Mouse (Mus musculus) naive thymus-derived CD4-positive, alpha-beta T cell, adult 5 months (primary cell): ENCODE measurements around the gene Coro1b. TPM values are rescaled to one million over a fixed set of nuclear protein-coding genes. Genes with fewer than 3 reads are reported as not detected.

Experiments
- polyA plus RNA-seq: library from polyadenylated mRNA; unstranded; fragments of 100-300 nt; shearing (Covaris generic); gene quantifications from one replicate; pipeline ENCODE4 v1.2.1, GENCODE M21; 2017

Coro1b gene
- polyA plus RNA-seq = 183 TPM

DNA sequence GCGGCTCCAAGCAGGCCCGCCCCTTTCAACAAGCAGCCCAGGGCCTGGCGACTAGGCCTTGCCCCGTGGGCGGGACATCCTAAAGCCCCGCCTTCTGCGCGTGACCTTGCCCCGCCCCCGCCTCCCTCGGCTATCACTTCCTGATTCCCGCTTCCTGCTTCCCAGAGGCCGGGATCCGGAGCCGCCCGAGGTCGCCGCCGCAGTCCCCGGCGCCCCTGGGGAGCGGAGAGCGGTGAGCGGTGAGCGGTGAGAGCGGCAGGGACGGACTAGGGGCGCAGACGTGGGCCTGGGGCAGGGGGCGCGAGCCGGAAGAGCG lies at the start of gene Coro1b:
TSS of gene Coro1b (plus strand) at position 129 of the 316 bp plus-strand sequence.

DNA sequence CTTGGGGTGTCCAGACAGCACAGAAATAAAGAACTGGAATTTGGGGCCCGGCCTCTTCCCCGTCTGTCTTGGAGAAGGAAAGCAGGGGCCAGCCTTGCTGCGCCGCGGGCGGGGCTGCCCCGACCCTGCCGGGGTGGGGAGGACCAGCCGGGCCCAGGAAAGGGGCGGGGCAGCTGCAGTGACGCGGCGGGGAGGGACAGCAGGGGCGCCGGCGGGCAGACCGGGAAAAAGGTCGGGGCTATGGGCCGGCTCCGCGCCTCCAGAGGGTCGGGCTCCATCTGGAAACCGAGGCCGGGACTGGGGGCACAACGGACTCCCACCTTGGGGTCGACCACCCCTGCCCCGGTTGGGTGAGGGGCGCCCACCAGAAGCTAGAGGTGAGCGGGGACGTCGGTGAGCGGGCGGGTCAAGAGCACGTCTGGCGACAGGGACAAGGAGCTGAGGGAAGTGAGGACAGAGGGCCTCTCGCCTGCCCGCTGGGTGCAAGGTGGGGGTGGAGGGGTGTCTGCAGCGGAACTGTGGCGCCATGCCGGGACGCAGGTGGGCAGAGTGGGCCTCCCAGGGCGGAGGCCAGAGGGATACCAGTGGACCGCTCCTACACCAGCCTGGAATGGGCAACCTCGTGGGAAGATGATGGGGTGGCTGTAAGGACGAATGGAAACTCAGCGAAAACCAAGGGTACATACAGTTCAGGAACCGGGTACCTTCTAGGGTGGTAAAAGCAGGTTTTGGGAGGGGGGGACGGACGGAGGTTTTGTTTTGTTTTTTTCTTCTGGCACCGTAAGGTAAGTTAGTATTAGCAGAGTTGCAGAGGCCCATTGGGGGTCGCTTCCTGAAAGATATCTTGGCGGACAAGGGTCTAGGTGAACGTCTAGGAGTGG lies 48.3 kb upstream of the Coro1b start, which contains the start of gene Pitpnm1:
TSS of gene Pitpnm1 (plus strand) at position 162 of the 881 bp plus-strand sequence.

DNA sequence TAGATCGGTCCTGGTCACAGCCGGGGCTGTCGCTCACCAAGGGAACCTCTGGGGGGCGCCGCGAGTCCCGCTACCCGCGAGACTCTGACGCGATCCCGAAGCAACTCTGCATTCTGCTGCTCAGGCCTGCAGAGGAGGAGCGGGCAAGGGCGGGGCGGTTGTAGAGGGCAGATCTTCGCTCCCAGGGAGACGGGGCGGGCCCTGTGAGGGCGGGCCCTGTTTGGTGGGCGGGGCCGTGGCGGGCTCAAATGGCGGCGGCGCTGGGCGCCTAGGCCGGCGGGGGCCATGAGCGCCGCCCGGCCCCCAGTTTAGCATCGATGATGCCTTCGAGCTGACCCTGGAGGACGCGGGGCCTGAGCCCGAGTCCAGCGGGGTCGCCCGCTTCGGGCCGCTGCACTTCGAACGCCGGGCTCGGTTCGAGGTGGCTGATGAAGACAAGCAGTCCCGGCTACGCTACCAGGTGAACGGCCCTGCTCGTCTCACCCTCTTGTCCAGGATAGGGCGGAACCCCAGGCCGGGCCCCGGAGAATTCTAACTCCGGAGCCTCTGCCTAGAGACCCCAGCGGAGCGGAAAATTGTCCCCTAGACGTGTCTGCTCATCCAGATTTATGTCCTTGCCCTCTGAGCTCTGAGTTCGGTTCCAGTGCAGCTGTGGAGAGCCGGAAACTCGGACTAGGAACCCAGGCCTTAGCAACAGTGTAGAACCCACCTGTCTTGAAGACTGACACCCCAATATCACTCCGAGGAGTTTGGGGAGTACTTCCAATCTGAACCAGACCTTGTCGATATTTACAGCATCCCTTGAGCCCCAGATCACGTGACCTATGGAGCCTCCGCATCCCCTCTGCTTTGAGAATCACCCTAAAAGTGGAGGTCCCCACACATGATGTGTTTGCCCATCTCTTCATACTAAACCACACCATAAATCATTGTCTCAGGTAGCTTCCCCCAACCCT lies 22.4 kb upstream of the Coro1b start, which contains the start of gene Aip:
TSS of gene Aip (minus strand) at position 118 of the 956 bp plus-strand sequence.

DNA sequence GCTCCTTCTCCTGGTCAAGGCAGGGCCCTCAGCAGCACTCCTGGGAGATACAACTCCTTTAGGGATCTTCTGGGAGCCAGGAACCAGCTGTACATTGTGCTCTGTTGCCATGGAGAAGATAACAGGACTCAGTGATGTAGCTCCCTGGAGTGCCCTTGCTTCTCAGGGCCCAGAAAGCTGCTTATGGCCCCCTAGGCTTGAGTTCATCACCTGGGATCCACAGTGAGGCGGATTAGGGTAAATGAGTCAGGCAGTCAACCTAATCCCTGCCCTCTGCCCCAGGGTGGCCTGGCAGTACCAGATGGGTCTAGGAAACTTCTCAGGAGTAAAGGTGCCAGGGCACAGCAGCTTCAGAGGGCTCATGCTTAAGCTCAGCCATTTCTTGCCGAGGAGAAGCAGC lies 9.0 kb upstream of the Coro1b start, which contains the start of gene Gpr152:
TSS of gene Gpr152 (plus strand) at position 342 of the 400 bp plus-strand sequence.

DNA sequence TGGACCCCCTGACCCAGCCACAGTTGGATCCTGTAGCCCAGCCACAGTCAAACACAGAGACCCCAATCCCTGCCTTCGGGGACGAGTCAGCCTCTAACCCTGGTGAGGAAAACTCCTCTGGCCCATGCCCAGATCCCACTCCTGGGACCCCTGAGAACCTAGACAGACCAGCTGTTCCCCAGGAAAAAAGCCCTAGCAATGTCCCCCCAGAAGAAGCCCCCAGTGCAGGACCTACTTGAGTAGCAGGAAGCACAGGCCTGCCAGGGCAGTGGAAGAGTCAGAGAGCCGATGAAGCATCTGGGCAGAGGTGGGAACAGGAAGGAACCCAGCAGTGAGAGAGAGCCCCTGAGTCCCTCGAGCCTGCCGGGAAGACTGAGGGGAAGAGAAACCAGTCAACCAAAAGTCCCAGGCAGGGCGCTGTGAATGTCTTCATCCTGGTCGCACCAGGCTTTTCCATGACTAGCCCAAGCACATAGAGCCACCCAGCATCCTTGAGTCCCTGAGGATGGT lies 4.6 kb upstream of the Coro1b start, which contains the start of gene Cabp4:
TSS of gene Cabp4 (minus strand) at position 275 of the 510 bp plus-strand sequence.

DNA sequence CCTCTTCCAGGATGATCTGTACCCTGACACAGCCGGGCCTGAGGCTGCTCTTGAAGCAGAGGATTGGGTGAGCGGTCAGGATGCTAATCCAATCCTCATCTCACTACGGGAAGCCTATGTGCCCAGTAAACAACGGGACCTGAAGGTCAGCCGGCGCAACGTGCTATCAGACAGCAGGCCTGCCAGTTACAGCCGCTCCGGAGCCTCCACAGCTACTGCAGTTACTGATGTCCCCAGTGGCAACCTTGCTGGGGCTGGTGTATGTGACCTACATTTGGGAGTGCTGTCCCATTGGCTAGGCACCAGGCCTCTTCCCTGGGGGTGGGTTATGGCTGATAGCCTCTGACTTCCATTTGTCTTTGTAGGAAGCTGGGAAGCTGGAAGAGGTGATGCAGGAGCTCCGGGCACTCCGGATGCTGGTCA lies 4.8 kb downstream of the Coro1b start, which contains the start of gene Ptprcap:
TSS of gene Ptprcap (plus strand) at position 373 of the 423 bp plus-strand sequence.

DNA sequence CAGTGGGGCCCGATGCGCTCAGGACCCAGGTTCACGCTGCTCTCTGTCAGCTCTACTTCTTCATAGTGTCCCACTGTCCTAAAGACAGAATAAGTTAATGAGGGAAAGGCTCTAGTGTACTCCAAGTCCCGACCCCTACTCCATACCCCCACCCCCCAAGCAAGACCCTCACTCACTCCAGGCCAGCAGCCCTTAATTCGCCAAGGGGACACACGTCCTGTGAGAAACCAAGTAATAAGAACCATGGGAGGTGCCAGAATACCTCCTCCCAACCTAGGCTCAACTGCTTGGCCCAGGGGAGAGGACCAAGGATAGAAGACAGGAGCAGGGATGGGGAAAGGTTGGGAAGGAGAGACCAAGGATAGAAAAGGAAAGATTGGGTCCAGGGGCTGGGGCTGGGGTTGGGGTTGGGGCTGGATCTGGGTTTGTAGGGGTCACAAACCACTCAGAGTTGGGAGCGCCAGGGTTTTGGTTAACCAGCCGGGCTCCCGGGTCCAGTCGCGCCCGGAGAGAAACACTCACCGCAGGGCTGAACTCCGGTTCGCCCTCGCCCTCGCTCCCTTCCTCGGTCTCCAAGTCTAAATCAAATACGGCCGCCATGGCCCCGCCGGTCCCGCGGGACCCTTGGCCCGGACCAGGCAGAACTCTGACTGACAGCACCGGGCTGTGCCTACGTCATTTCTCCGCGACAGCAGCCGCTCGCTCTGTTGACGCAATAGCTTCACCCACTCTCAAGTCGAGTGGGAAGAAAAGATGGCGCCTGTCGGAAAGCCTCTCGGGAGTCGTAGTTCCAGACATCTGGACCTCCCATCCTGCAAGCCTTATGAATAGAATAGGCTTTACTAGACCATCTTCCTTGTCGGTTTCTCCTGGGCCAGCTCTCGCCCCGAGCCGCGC lies 14.5 kb downstream of the Coro1b start, which contains the start of gene Rps6kb2:
TSS of gene Rps6kb2 (minus strand) at position 709 of the 897 bp plus-strand sequence.

DNA sequence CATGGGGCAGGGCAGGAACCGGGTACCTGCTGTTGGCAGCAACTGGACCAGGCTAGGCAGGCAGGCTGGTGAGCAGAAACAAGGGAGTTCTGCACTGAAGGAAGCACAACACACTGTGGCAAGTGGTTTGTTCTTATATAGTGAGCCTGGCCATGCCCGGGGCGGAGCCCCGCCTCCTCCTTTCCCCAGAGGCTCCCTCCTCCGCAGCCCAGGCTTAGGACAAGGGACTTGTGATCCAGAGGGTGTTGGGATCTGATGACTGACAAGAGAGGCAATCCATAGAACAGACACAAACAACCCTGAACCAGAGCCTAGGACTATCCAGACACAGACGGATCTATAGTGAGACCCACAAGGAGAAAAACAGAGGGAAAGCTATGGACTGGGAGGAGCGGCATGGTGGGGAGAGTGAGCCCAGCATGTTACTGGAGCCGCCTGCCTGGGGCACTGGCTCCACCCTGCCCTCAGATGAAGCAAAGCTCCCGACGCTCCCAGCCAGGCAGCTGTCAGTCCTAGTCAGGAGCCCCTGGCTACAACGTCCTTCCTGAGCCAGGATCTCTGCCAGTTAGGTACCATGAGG lies 27.0 kb downstream of the Coro1b start, which contains the start of gene Carns1:
TSS of gene Carns1 (minus strand) at position 112 of the 580 bp plus-strand sequence.

DNA sequence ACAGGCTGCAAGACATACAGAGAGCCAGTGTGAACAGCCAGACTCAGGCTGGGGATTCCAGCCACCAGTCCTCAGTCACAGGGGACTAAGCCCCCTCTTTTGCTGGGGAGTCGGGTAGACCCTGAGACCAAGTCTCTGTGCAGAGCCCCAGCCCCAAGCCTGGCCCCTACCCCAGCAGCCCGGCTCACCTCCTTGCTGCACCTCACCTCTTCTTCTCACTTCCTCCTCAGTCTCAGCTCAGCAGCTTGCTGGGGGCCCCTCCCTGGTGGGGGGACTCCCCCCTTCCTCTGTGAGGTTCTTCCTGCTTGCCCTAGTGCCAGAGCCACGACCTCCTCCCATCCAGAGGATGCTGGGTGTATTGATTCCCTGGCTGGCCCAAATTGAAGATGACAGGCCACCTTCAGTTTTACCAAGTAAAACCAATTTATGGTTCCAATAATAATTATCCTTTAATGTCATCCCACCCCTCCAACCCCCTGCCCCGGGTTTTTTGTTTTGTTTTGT lies 42.5 kb downstream of the Coro1b start, which contains the start of gene Tbc1d10c:
TSS of gene Tbc1d10c (minus strand) at position 454 of the 504 bp plus-strand sequence.

DNA sequence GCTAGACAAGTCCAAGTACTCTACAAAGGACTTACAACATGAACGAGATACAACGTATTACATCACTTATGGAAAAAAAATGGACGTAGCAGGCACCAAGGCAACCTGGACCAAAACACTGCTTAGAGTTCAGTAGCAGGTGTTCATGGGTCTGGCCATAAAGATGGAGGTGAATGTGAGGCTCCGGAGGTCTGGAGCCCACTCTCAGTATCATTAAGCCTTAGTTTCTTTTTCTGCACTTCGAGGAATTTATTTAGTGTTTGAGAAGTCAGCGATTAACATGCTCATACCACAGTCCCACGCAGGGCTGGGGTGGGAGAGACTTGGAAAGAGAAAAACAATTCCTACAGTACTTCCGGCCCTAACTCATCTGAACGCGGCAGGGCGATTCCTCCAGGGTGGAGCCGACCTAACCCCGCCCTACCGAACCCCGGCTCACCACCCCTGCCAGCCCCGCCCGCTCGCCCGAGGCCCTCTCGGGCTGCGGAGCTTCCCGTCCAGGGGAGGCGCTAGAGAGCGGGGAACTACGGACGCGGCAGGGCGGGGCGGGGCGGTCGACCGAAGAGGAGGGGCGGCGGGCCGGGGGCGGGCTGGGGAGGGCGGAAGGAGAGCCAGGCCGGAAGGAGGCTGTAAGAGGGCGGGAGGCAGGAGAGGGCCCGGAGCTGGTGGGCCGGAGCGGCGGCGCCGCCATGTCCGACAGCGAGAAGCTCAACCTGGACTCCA lies 43.3 kb downstream of the Coro1b start, which contains the start of gene Ppp1ca:
TSS of gene Ppp1ca (plus strand) at position 538 of the 723 bp plus-strand sequence.

DNA sequence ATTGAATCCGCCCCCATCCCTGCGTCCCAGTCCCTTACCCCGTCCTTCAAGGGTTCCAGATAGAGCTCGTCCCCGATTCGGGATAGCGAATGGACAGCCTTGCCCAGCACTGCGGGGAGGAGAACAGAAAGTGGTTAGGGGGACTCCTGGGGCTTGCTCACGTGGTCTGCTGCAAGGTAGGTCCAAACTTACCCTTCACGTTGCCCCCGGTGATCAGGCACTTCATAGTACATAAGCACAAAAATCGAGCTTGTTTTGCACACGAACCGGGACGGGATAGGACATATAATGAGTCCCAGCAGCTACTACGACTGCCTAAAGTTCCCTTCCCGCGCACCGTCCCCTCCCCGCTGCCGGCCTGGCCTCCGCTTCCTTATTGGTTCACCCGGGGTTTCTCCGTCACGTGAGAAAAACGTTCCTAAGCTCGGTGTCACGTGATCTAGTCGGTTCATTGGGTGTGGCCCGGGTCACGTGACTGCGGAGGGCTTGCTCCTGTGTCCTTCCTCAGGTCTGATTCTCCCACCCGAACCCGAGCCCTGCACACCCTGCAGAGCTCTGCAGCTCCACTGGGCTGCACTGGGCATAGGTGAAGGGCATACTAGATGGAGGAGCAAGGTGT lies 53.0 kb downstream of the Coro1b start, which contains the start of gene Rad9a:
TSS of gene Rad9a (minus strand) at position 372 of the 619 bp plus-strand sequence.

Other genes starting within 250 kb of the Coro1b start
- 54.4 TPM for gene Tcirg1, start 241.5 kb upstream of the Coro1b start, polyA plus RNA-seq
- gene Ndufs8, start 235.8 kb upstream of the Coro1b start, polyA plus RNA-seq = 91.3 TPM
- gene Aldh3b1, start 218.8 kb upstream of the Coro1b start, polyA plus RNA-seq = not detected
- 7.5 TPM for gene Unc93b1, start 213.4 kb upstream of the Coro1b start, polyA plus RNA-seq
- not detected for gene Aldh3b3, start 190.0 kb upstream of the Coro1b start, polyA plus RNA-seq
- not detected for gene Aldh3b2, start 176.3 kb upstream of the Coro1b start, polyA plus RNA-seq
- not detected for gene Acy3, start 162.0 kb upstream of the Coro1b start, polyA plus RNA-seq
- not detected for gene Tbx10, start 155.9 kb upstream of the Coro1b start, polyA plus RNA-seq
- gene Nudt8, start 148.0 kb upstream of the Coro1b start, polyA plus RNA-seq = 14.6 TPM
- gene Gm49405, start 148.0 kb upstream of the Coro1b start, polyA plus RNA-seq = 2.4 TPM
- 3.3 TPM for gene Doc2g, start 145.3 kb upstream of the Coro1b start, polyA plus RNA-seq
- 141 TPM for gene Ndufv1, start 135.8 kb upstream of the Coro1b start, polyA plus RNA-seq
- gene Gstp1, start 110.6 kb upstream of the Coro1b start, polyA plus RNA-seq = 324 TPM
- gene Gstp2, start 102.6 kb upstream of the Coro1b start, polyA plus RNA-seq = 0.68 TPM
- gene Gstp3, start 89.0 kb upstream of the Coro1b start, polyA plus RNA-seq = 51.2 TPM
- not detected for gene Cabp2, start 67.0 kb upstream of the Coro1b start, polyA plus RNA-seq
- gene Cdk2ap2, start 51.4 kb upstream of the Coro1b start, polyA plus RNA-seq = 471 TPM
- 270 TPM for gene Pitpnm1, start 48.6 kb upstream of the Coro1b start, polyA plus RNA-seq
- gene Aip, start 22.8 kb upstream of the Coro1b start, polyA plus RNA-seq = 197 TPM
- gene Gpr152, start 8.8 kb upstream of the Coro1b start, polyA plus RNA-seq = 0.11 TPM
- gene Cabp4, start 4.6 kb upstream of the Coro1b start, polyA plus RNA-seq = not detected
- gene Ptprcap, start 5.0 kb downstream of the Coro1b start, polyA plus RNA-seq = 239 TPM
- gene Rps6kb2, start 14.7 kb downstream of the Coro1b start, polyA plus RNA-seq = 50.3 TPM
- 45.8 TPM for gene Carns1, start 26.9 kb downstream of the Coro1b start, polyA plus RNA-seq
- 455 TPM for gene Tbc1d10c, start 42.7 kb downstream of the Coro1b start, polyA plus RNA-seq
- 718 TPM for gene Ppp1ca, start 43.4 kb downstream of the Coro1b start, polyA plus RNA-seq
- 37.1 TPM for gene Rad9a, start 53.0 kb downstream of the Coro1b start, polyA plus RNA-seq
- 49.3 TPM for gene Clcf1, start 65.6 kb downstream of the Coro1b start, polyA plus RNA-seq
- not detected for gene AC109138.7, start 65.7 kb downstream of the Coro1b start, polyA plus RNA-seq
- gene Pold4, start 83.3 kb downstream of the Coro1b start, polyA plus RNA-seq = 94.9 TPM
- 0.78 TPM for gene Ssh3, start 120.6 kb downstream of the Coro1b start, polyA plus RNA-seq
- gene Ankrd13d, start 134.5 kb downstream of the Coro1b start, polyA plus RNA-seq = 9.1 TPM
- gene Grk2, start 157.6 kb downstream of the Coro1b start, polyA plus RNA-seq = 274 TPM
- 89.8 TPM for gene Kdm2a, start 249.7 kb downstream of the Coro1b start, polyA plus RNA-seq